Mouse (Mus musculus): ENCODE data around the gene Clcnka. TPM values are rescaled to one million over a fixed set of nuclear protein-coding genes. Genes with fewer than 3 reads are reported as not detected.

Gene Clcnka
- polyA plus RNA-seq, 1 experiment: not detected

DNA sequence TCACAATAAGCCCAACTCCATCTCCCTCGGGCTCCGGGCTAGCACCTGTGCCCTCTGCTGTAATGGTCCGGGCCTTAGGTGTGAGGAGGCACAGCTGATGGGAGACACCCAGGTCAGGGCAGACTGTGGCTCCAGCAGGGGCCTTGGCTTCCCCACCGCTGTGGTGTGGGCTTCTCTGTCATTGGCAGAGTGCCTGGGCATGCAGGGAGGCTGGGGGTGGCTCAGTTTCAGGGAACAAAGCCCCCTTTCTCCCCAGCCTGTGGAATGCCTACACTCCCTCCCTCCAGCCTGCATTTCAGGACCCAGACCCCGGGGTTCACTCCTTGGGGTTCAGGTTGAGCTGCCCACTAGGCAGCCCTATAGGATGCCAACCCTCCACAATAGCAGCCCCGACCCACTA, 62.3 kb downstream of the Clcnka start:
- TF ChIP-seq MAX (IDR thresholded peaks at IDR 0.05): no peak
- Histone ChIP-seq H3K4me3 (ENCODE audit: insufficient read depth, poor library complexity, severe bottlenecking) (no peak overlapping the region), H3K79me2 (ENCODE audit: control insufficient read depth, insufficient read depth) (no peaks in the 10 kb centered on the region), H3ac (ENCODE audit: control insufficient read depth, insufficient read length, low read depth) (no peak overlapping the region), H3K27me3 (ENCODE audit: control insufficient read depth, insufficient read depth, insufficient read length) (no peaks in the 10 kb centered on the region), H3K36me3 (ENCODE audit: control insufficient read depth, insufficient read depth) (no peaks in the 10 kb centered on the region), H3K79me3 (ENCODE audit: low read depth) (no peaks in the 10 kb centered on the region)

GRCm38 (mm10) chr4:141335263-141335796, 63.2 kb downstream of the Clcnka start:
- Histone ChIP-seq H3K27me3 (ENCODE audit: control insufficient read depth, insufficient read depth, insufficient read length) (no peaks in the 10 kb centered on the region), H3K4me3 (ENCODE audit: insufficient read depth, poor library complexity, severe bottlenecking) (no peak overlapping the region), H3K79me3 (ENCODE audit: low read depth) (no peaks in the 10 kb centered on the region), H3ac (ENCODE audit: control insufficient read depth, insufficient read length, low read depth) (no peak overlapping the region), H3K79me2 (ENCODE audit: control insufficient read depth, insufficient read depth) (no peaks in the 10 kb centered on the region), H3K36me3 (ENCODE audit: control insufficient read depth, insufficient read depth) (no peaks in the 10 kb centered on the region)
- TF ChIP-seq MYOD1 (IDR thresholded peaks at IDR 0.05; ENCODE audit: control insufficient read depth, insufficient read length, low read depth): no peak
- no peak for TF ChIP-seq FOSL1 (IDR thresholded peaks at IDR 0.05; ENCODE audit: insufficient read depth, low read length, poor library complexity, severe bottlenecking)
- TF ChIP-seq MAX (IDR thresholded peaks at IDR 0.05): no peak
- TF ChIP-seq MYOG (IDR thresholded peaks at IDR 0.05; ENCODE audit: control insufficient read depth, extremely low read depth, insufficient read length): no peak
- TF ChIP-seq CTCF (IDR thresholded peaks at IDR 0.05; ENCODE audit: control insufficient read depth, insufficient read depth, insufficient read length): no peak
- no peak for TF ChIP-seq USF1 (IDR thresholded peaks at IDR 0.05; ENCODE audit: low read depth)
- no peak for TF ChIP-seq CEBPB (IDR thresholded peaks at IDR 0.05; ENCODE audit: low read depth)

GRCm38 (mm10) chr4:141334695-141335094, 63.8 kb downstream of the Clcnka start:
- Histone ChIP-seq H3K4me3 (ENCODE audit: insufficient read depth, poor library complexity, severe bottlenecking) (no peak overlapping the region), H3K36me3 (ENCODE audit: control insufficient read depth, insufficient read depth) (peaks cover under 1% of the 10 kb centered on the region), H3ac (ENCODE audit: control insufficient read depth, insufficient read length, low read depth) (no peak overlapping the region), H3K27me3 (ENCODE audit: control insufficient read depth, insufficient read depth, insufficient read length) (no peaks in the 10 kb centered on the region), H3K79me2 (ENCODE audit: control insufficient read depth, insufficient read depth) (no peaks in the 10 kb centered on the region), H3K79me3 (ENCODE audit: low read depth) (no peaks in the 10 kb centered on the region)
- TF ChIP-seq CTCF (IDR thresholded peaks at IDR 0.05; ENCODE audit: control insufficient read depth, insufficient read depth, insufficient read length) (no peak), MYOD1 (IDR thresholded peaks at IDR 0.05; ENCODE audit: control insufficient read depth, insufficient read length, low read depth) (no peak)

Small RNA genes lying within 50 kb of the gene (microRNA-seq; reads per million reads assigned to microRNA genes)
- not detected for gene Gm25690 (ENCODE audit: borderline microRNAs expressed)

Other genes starting within 250 kb of the Clcnka start
- gene Rsg1, start 184.8 kb downstream of the Clcnka start, polyA plus RNA-seq (2012; fragmentation: generic; extraction: Trizol): 1.6 TPM
- gene Arhgef19, start 159.2 kb downstream of the Clcnka start, polyA plus RNA-seq (2012; fragmentation: generic; extraction: Trizol): 26.7 TPM
- gene Epha2, start 97.5 kb downstream of the Clcnka start, polyA plus RNA-seq (2012; fragmentation: generic; extraction: Trizol): 129 TPM
- 1.9 TPM for gene Fam131c, start 30.5 kb downstream of the Clcnka start, polyA plus RNA-seq (2012; fragmentation: generic; extraction: Trizol)
- gene Clcnkb, start 17.3 kb upstream of the Clcnka start, polyA plus RNA-seq (2012; fragmentation: generic; extraction: Trizol): not detected
- gene Hspb7, start 22.1 kb upstream of the Clcnka start, polyA plus RNA-seq (2012; fragmentation: generic; extraction: Trizol): 0.30 TPM
- not detected for gene Srarp, start 37.4 kb upstream of the Clcnka start, polyA plus RNA-seq (2012; fragmentation: generic; extraction: Trizol)
- gene Zbtb17, start 45.9 kb upstream of the Clcnka start, polyA plus RNA-seq (2012; fragmentation: generic; extraction: Trizol): 30.3 TPM
- gene Spen, start 139.9 kb upstream of the Clcnka start, polyA plus RNA-seq (2012; fragmentation: generic; extraction: Trizol): 12.1 TPM
- 49.8 TPM for gene Fblim1, start 207.4 kb upstream of the Clcnka start, polyA plus RNA-seq (2012; fragmentation: generic; extraction: Trizol)
- gene Tmem82, start 219.9 kb upstream of the Clcnka start, polyA plus RNA-seq (2012; fragmentation: generic; extraction: Trizol): not detected
- 0.13 TPM for gene Slc25a34, start 225.1 kb upstream of the Clcnka start, polyA plus RNA-seq (2012; fragmentation: generic; extraction: Trizol)

All from C2C12 (cell line).